Mouse (Mus musculus): ENCODE data around the gene Pin1. TPM values are rescaled to one million over a fixed set of nuclear protein-coding genes. Genes with fewer than 3 reads are reported as not detected.
A peak's percentile ranks its signal among the peaks of the same experiment; 100 is the strongest.

Gene Pin1
- polyA plus RNA-seq, 1 experiment from 2014 or later, result 71.6 TPM

GRCm38 (mm10) chr9:20644360-20645081, 7.4 kb upstream of the Pin1 start, which contains the start of gene Fbxl12:
Gene Fbxl12, minus strand, starts transcription at chr9:20644767.
- peak within 1 kb of the TSS; percentile 97 for H3K4me2 ChIP-seq (ENCODE audit: low read depth)
- 0 out of 2 replicates have a peak, but pooled peaks cover 2% of the 10 kb centered on the region for H3K36me3 ChIP-seq (ENCODE audit: control insufficient read depth, insufficient read depth, low read length)
- under 1% methylated on average over 43 of the region's 43 CpGs for WGBS
- DNase-seq (ENCODE audit: low spot score), result peak; percentile 81
- H3K9ac ChIP-seq (ENCODE audit: low read length), result peak within 1 kb of the TSS; percentile 65
- H3K27ac ChIP-seq (ENCODE audit: low read depth, low read length), result peak within 1 kb of the TSS; percentile 36
- ATAC-seq (ENCODE audit: insufficient read depth, low FRiP score, low TSS enrichment), result no peak
- H3K4me1 ChIP-seq (ENCODE audit: control insufficient read depth, insufficient read depth, low read length), result peaks cover 18% of the 10 kb centered on the region
- H3K27me3 ChIP-seq (ENCODE audit: control insufficient read depth, insufficient read depth, low read length), result no peaks in the 10 kb centered on the region
- peak within 1 kb of the TSS; percentile 50 for H3K4me3 ChIP-seq (ENCODE audit: low read depth, low read length)
- H3K9me3 ChIP-seq (ENCODE audit: control insufficient read depth, low read length), result no peaks in the 10 kb centered on the region

- Histone ChIP-seq H3K4me3 (ENCODE audit: low read depth, low read length) (peak overlapping the region; percentile 50), H3K4me2 (ENCODE audit: low read depth) (peak overlapping the region; percentile 97), H3K9ac (ENCODE audit: low read length) (peak overlapping the region; percentile 65), H3K27me3 (ENCODE audit: control insufficient read depth, insufficient read depth, low read length) (no peaks in the 10 kb centered on the region), H3K4me1 (ENCODE audit: control insufficient read depth, insufficient read depth, low read length) (peaks cover 18% of the 10 kb centered on the region), H3K36me3 (ENCODE audit: control insufficient read depth, insufficient read depth, low read length) (0 out of 2 replicates have a peak, but pooled peaks cover 2% of the 10 kb centered on the region), H3K27ac (ENCODE audit: low read depth, low read length) (no peak overlapping the region), H3K9me3 (ENCODE audit: control insufficient read depth, low read length) (no peaks in the 10 kb centered on the region)
- ATAC-seq (ENCODE audit: insufficient read depth, low FRiP score, low TSS enrichment) (no peak), DNase-seq (ENCODE audit: low spot score) (no peak)
- WGBS, result 5% methylated on average over 17 of the region's 17 CpGs
Observed at GRCm38 (mm10) chr9:20645121-20645520, 6.8 kb upstream of the Pin1 start.

GRCm38 (mm10) chr9:20652260-20652658, 364 bp downstream of the Pin1 start:
- Histone ChIP-seq H3K27ac (ENCODE audit: low read depth, low read length) (no peak overlapping the region), H3K4me3 (ENCODE audit: low read depth, low read length) (peak overlapping the region; percentile 93), H3K4me2 (ENCODE audit: low read depth) (peak overlapping the region; percentile 59), H3K9ac (ENCODE audit: low read length) (peak overlapping the region; percentile 66), H3K36me3 (ENCODE audit: control insufficient read depth, insufficient read depth, low read length) (peaks cover 16% of the 10 kb centered on the region), H3K4me1 (ENCODE audit: control insufficient read depth, insufficient read depth, low read length) (peaks cover 5% of the 10 kb centered on the region), H3K9me3 (ENCODE audit: control insufficient read depth, low read length) (no peaks in the 10 kb centered on the region), H3K27me3 (ENCODE audit: control insufficient read depth, insufficient read depth, low read length) (no peaks in the 10 kb centered on the region)
- DNase-seq (ENCODE audit: low spot score) (no peak), ATAC-seq (ENCODE audit: insufficient read depth, low FRiP score, low TSS enrichment) (peak; percentile 22)
- WGBS, result 0% methylated on average over 24 of the region's 25 CpGs

GRCm38 (mm10) chr9:20653859-20654258, 2.0 kb downstream of the Pin1 start:
- H3K4me3 ChIP-seq (ENCODE audit: low read depth, low read length), result 0 out of 2 replicates have a peak overlapping the region, but pooled peaks have one; percentile 1
- peaks cover 5% of the 10 kb centered on the region for H3K4me1 ChIP-seq (ENCODE audit: control insufficient read depth, insufficient read depth, low read length)
- no peaks in the 10 kb centered on the region for H3K9me3 ChIP-seq (ENCODE audit: control insufficient read depth, low read length)
- no peak overlapping the region for H3K4me2 ChIP-seq (ENCODE audit: low read depth)
- H3K9ac ChIP-seq (ENCODE audit: low read length), result no peak overlapping the region
- no peaks in the 10 kb centered on the region for H3K27me3 ChIP-seq (ENCODE audit: control insufficient read depth, insufficient read depth, low read length)
- WGBS, result 94% methylated on average over 3 of the region's 3 CpGs
- H3K36me3 ChIP-seq (ENCODE audit: control insufficient read depth, insufficient read depth, low read length), result peaks cover 25% of the 10 kb centered on the region
- ATAC-seq (ENCODE audit: insufficient read depth, low FRiP score, low TSS enrichment) (no peak), DNase-seq (ENCODE audit: low spot score) (no peak)
- H3K27ac ChIP-seq (ENCODE audit: low read depth, low read length), result no peak overlapping the region

- Histone ChIP-seq H3K27ac (ENCODE audit: low read depth, low read length) (no peak overlapping the region), H3K4me2 (ENCODE audit: low read depth) (no peak overlapping the region), H3K9ac (ENCODE audit: low read length) (no peak overlapping the region), H3K9me3 (ENCODE audit: control insufficient read depth, low read length) (no peaks in the 10 kb centered on the region), H3K4me1 (ENCODE audit: control insufficient read depth, insufficient read depth, low read length) (peaks cover 10% of the 10 kb centered on the region), H3K27me3 (ENCODE audit: control insufficient read depth, insufficient read depth, low read length) (no peaks in the 10 kb centered on the region), H3K36me3 (ENCODE audit: control insufficient read depth, insufficient read depth, low read length) (peaks cover 28% of the 10 kb centered on the region), H3K4me3 (ENCODE audit: low read depth, low read length) (no peak overlapping the region)
- WGBS, result 96% methylated on average over 3 of the region's 3 CpGs
- DNase-seq (ENCODE audit: low spot score) (no peak), ATAC-seq (ENCODE audit: insufficient read depth, low FRiP score, low TSS enrichment) (no peak)
Observed at GRCm38 (mm10) chr9:20657546-20657945, 5.7 kb downstream of the Pin1 start.

GRCm38 (mm10) chr9:20662325-20662724, 10.4 kb downstream of the Pin1 start:
- Histone ChIP-seq H3K4me3 (ENCODE audit: low read depth, low read length) (no peak overlapping the region), H3K36me3 (ENCODE audit: control insufficient read depth, insufficient read depth, low read length) (peaks cover 17% of the 10 kb centered on the region), H3K9me3 (ENCODE audit: control insufficient read depth, low read length) (no peaks in the 10 kb centered on the region), H3K4me1 (ENCODE audit: control insufficient read depth, insufficient read depth, low read length) (peaks cover 44% of the 10 kb centered on the region), H3K9ac (ENCODE audit: low read length) (peak overlapping the region; percentile 14; the same call in 1 of the 2 replicates), H3K4me2 (ENCODE audit: low read depth) (no peak overlapping the region), H3K27me3 (ENCODE audit: control insufficient read depth, insufficient read depth, low read length) (no peaks in the 10 kb centered on the region), H3K27ac (ENCODE audit: low read depth, low read length) (peak overlapping the region; percentile 79)
- 52% methylated on average over 3 of the region's 3 CpGs for WGBS
- peak; percentile 83 for DNase-seq (ENCODE audit: low spot score)
- peak; percentile 29; the same call in 1 of the 2 replicates for ATAC-seq (ENCODE audit: insufficient read depth, low FRiP score, low TSS enrichment)

- H3K4me3 ChIP-seq (ENCODE audit: low read depth, low read length), result no peak overlapping the region
- H3K36me3 ChIP-seq (ENCODE audit: control insufficient read depth, insufficient read depth, low read length), result peaks cover 13% of the 10 kb centered on the region
- H3K9ac ChIP-seq (ENCODE audit: low read length), result peak overlapping the region; percentile 14; the same call in 1 of the 2 replicates
- H3K9me3 ChIP-seq (ENCODE audit: control insufficient read depth, low read length), result no peaks in the 10 kb centered on the region
- ATAC-seq (ENCODE audit: insufficient read depth, low FRiP score, low TSS enrichment) (peak; percentile 73), DNase-seq (ENCODE audit: low spot score) (peak; percentile 63)
- H3K4me1 ChIP-seq (ENCODE audit: control insufficient read depth, insufficient read depth, low read length), result peaks cover 44% of the 10 kb centered on the region
- peak overlapping the region; percentile 79 for H3K27ac ChIP-seq (ENCODE audit: low read depth, low read length)
- H3K27me3 ChIP-seq (ENCODE audit: control insufficient read depth, insufficient read depth, low read length), result no peaks in the 10 kb centered on the region
- no peak overlapping the region for H3K4me2 ChIP-seq (ENCODE audit: low read depth)
- WGBS, result 63% methylated on average over 8 of the region's 8 CpGs
Observed at GRCm38 (mm10) chr9:20662874-20663273, 11.0 kb downstream of the Pin1 start.

- peak; percentile 2; the same call in 1 of the 2 replicates for ATAC-seq (ENCODE audit: insufficient read depth, low FRiP score, low TSS enrichment)
- H3K36me3 ChIP-seq (ENCODE audit: control insufficient read depth, insufficient read depth, low read length), result peaks cover 10% of the 10 kb centered on the region
Observed at GRCm38 (mm10) chr9:20663956-20664355, 12.1 kb downstream of the Pin1 start.

GRCm38 (mm10) chr9:20664366-20664765, 12.5 kb downstream of the Pin1 start:
- Histone ChIP-seq H3K9me3 (ENCODE audit: control insufficient read depth, low read length) (no peaks in the 10 kb centered on the region), H3K27ac (ENCODE audit: low read depth, low read length) (peak overlapping the region; percentile 79), H3K36me3 (ENCODE audit: control insufficient read depth, insufficient read depth, low read length) (peaks cover 10% of the 10 kb centered on the region), H3K4me3 (ENCODE audit: low read depth, low read length) (no peak overlapping the region), H3K9ac (ENCODE audit: low read length) (no peak overlapping the region), H3K27me3 (ENCODE audit: control insufficient read depth, insufficient read depth, low read length) (no peaks in the 10 kb centered on the region), H3K4me1 (ENCODE audit: control insufficient read depth, insufficient read depth, low read length) (peaks cover 44% of the 10 kb centered on the region), H3K4me2 (ENCODE audit: low read depth) (no peak overlapping the region)
- WGBS, result 44% methylated on average over 2 of the region's 2 CpGs
- ATAC-seq (ENCODE audit: insufficient read depth, low FRiP score, low TSS enrichment), result peak; percentile 1; the same call in 1 of the 2 replicates
- peak; percentile 33 for DNase-seq (ENCODE audit: low spot score)

More at GRCm38 (mm10) chr9:20663956-20664355, 12.1 kb downstream of the Pin1 start:
- Histone ChIP-seq H3K4me2 (ENCODE audit: low read depth) (no peak overlapping the region), H3K4me1 (ENCODE audit: control insufficient read depth, insufficient read depth, low read length) (peaks cover 44% of the 10 kb centered on the region), H3K27me3 (ENCODE audit: control insufficient read depth, insufficient read depth, low read length) (no peaks in the 10 kb centered on the region), H3K4me3 (ENCODE audit: low read depth, low read length) (no peak overlapping the region), H3K9ac (ENCODE audit: low read length) (no peak overlapping the region), H3K9me3 (ENCODE audit: control insufficient read depth, low read length) (no peaks in the 10 kb centered on the region), H3K27ac (ENCODE audit: low read depth, low read length) (peak overlapping the region; percentile 79)
- DNase-seq (ENCODE audit: low spot score), result no peak
- WGBS, result 83% methylated on average over 2 of the region's 2 CpGs
